Mouse (Mus musculus) hindbrain, embryonic 14.5 days (tissue): ENCODE measurements at regions not wholly inside any gene's neighbourhood (a gene's known extent, or its start where the extent isn't known, plus 50 kb on each side); places are given as distances from the start of the nearest gene placed in this dataset.

ENCODE experiments used
- ATAC-seq: fragments of 200-750 bp; cut with Nextera tagmentation; 2 replicates; pipeline ENCODE4 v1.8.0; 2017; ENCODE audit warnings: moderate number of reproducible peaks, mild to moderate bottlenecking, moderate TSS enrichment, moderate library complexity; ENCODE audit not compliant: low FRiP score
- DNase-seq: peaks from one replicate; pipeline ENCODE4 v3.0.0-alpha.2; 2015; ENCODE audit warnings: low spot score
- H3K27ac ChIP-seq: fragments of 300-500 bp; sonication (generic); 2 replicates; pipeline ENCODE4 v1.5.1; 2014; ENCODE audit warnings: mild to moderate bottlenecking, moderate library complexity
- H3K27me3 ChIP-seq: fragments of 300-500 bp; sonication (generic); 2 replicates; pipeline ENCODE4 v1.6.1; 2014; ENCODE audit warnings: mild to moderate bottlenecking, low read length, mixed read lengths; ENCODE audit not compliant: control insufficient read depth, insufficient read depth
- H3K36me3 ChIP-seq: fragments of 300-500 bp; sonication (generic); replicated peaks from 2 replicates; pipeline ENCODE4 v1.6.1; 2014; ENCODE audit not compliant: control insufficient read depth, insufficient read depth
- H3K4me1 ChIP-seq: fragments of 300-500 bp; sonication (generic); replicated peaks from 2 replicates; pipeline ENCODE4 v1.6.1; 2014; ENCODE audit warnings: antibody characterized with exemption, low read length, mixed read lengths; ENCODE audit not compliant: control insufficient read depth, insufficient read depth
- H3K4me2 ChIP-seq: fragments of 300-500 bp; sonication (generic); replicated peaks from 2 replicates; pipeline ENCODE4 v1.6.1; 2014; ENCODE audit warnings: mild to moderate bottlenecking, moderate library complexity
- H3K4me3 ChIP-seq: fragments of 300-500 bp; sonication (generic); replicated peaks from 2 replicates; pipeline ENCODE4 v1.5.1; 2014; ENCODE audit warnings: mild to moderate bottlenecking, low read length
- H3K9ac ChIP-seq: fragments of 300-500 bp; sonication (generic); 2 replicates; pipeline ENCODE4 v1.6.1; 2014
- H3K9me3 ChIP-seq: fragments of 300-500 bp; sonication (generic); 2 replicates; pipeline ENCODE4 v1.6.1; 2016; ENCODE audit warnings: low read length; ENCODE audit not compliant: control insufficient read depth
- WGBS: fragments of 180-500 bp; shearing (Covaris S2); extraction: QIAGEN DNeasy Blood & Tissue Kit; methylation state at CpG from one replicate; pipeline ENCODE4 v1.1.7; 2014; 5-methylcytosine and 5-hydroxymethylcytosine counted together

DNA sequence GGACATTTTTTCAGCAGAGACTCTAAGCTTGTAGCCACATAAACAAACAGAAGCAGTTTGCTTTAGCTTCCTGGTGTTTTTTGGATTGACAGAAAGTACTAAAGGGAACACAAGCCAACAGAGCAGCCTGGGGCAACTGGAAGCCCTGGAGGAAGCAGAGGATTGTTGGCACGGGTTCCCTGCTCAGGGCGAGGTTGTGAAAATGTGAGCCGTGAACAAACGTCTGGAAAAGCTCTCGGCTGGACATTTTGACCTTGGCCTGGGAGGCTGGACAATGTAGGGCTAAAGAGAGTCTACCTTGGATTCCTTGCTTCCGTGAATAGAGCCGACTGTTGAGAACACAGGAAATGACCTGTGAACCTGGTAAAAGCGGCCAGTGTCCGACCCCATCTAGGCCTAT, 169.8 kb upstream of the Rasgrp1 start:
- ATAC-seq (no peak), DNase-seq (no peak)
- Histone ChIP-seq H3K36me3 (no peaks in the 10 kb centered on the region), H3K27ac (no peak overlapping the region), H3K4me2 (no peak overlapping the region), H3K4me3 (no peak overlapping the region), H3K9me3 (no peaks in the 10 kb centered on the region), H3K27me3 (no peaks in the 10 kb centered on the region), H3K4me1 (no peaks in the 10 kb centered on the region), H3K9ac (no peak overlapping the region)
- 70% methylated on average over 9 of the region's 9 CpGs for WGBS

DNA sequence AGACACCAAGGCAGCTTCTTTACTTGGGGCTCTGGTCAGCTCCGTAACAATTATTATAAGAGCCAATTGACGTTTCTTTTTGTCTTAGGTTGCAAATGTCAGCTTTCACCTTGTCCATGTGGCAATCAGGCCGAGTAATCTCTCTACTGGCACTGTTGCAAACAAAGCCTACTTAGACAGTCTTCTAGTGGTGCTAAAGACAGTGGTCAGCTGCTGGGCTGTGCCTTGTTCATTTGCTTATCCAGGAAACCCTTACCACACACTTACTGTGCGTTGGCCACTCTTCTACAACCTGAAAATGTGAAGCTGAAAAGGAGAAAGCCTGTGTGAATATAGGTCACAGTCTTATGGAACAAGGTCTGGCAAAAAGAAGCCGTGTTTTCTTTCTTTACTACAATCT, 181.6 kb upstream of the Rasgrp1 start:
- 86% methylated on average over 5 of the region's 5 CpGs for WGBS
- DNase-seq = no peak

DNA sequence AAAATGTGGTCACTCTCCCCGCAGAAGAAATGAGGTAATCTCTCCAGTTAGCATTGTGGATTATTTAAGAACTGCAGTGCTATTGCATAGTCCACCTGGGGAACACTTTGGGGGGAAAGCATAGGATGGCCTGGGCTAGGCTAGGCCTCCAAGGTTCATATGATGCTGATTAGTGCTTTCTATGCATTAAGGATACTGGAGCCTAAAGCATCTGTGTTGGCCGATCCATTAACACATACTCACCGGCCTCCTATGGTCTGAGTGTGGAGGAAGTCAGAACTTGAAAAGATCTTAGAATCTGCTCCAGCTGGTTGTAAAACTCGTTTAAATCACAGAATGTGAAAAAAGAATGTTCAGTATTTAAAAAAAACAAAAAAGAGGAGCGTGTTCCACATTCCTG, 196.1 kb upstream of the Rasgrp1 start:
- no peaks in the 10 kb centered on the region for H3K36me3 ChIP-seq
- no peak for ATAC-seq
- H3K9me3 ChIP-seq = no peaks in the 10 kb centered on the region
- DNase-seq = no peak
- H3K4me3 ChIP-seq = no peak overlapping the region
- no peak overlapping the region for H3K9ac ChIP-seq
- H3K27me3 ChIP-seq = no peaks in the 10 kb centered on the region
- no peak overlapping the region for H3K27ac ChIP-seq
- no peaks in the 10 kb centered on the region for H3K4me1 ChIP-seq
- H3K4me2 ChIP-seq = no peak overlapping the region
- WGBS = 74% methylated on average over 5 of the region's 5 CpGs

More for the DNA sequence above, 181.6 kb upstream of the Rasgrp1 start:
- H3K4me1 ChIP-seq = no peaks in the 10 kb centered on the region
- no peak overlapping the region for H3K9ac ChIP-seq
- no peaks in the 10 kb centered on the region for H3K9me3 ChIP-seq
- H3K4me3 ChIP-seq = no peak overlapping the region
- no peak overlapping the region for H3K27ac ChIP-seq
- H3K36me3 ChIP-seq = no peaks in the 10 kb centered on the region
- H3K27me3 ChIP-seq = no peaks in the 10 kb centered on the region
- no peak for ATAC-seq
- no peak overlapping the region for H3K4me2 ChIP-seq

DNA sequence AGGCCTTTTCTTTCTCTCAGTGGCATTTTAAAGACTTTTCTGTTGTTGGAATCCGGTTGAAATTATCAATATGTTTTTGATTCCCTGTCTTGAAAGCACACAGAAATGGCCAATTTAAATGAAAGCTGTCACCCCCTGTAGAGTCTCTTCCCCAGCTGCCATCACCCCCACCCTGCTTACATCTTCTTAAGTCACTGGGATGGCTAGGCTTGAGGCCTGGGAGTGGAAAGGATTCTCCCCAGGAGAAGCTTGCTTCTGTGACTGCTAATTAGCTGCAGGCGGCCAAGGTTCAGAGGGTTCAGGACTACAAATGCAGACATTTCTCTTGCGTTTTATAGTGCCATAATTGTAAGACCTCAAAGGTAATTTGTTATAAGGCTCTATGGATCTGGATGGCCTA, 196.5 kb upstream of the Rasgrp1 start:
- Histone ChIP-seq H3K9me3 (no peaks in the 10 kb centered on the region), H3K27ac (no peak overlapping the region), H3K36me3 (no peaks in the 10 kb centered on the region), H3K4me1 (no peaks in the 10 kb centered on the region), H3K4me3 (no peak overlapping the region), H3K27me3 (no peaks in the 10 kb centered on the region), H3K9ac (no peak overlapping the region), H3K4me2 (no peak overlapping the region)
- no peak for ATAC-seq
- no peak for DNase-seq
- WGBS = 56% methylated on average over 3 of the region's 3 CpGs

DNA sequence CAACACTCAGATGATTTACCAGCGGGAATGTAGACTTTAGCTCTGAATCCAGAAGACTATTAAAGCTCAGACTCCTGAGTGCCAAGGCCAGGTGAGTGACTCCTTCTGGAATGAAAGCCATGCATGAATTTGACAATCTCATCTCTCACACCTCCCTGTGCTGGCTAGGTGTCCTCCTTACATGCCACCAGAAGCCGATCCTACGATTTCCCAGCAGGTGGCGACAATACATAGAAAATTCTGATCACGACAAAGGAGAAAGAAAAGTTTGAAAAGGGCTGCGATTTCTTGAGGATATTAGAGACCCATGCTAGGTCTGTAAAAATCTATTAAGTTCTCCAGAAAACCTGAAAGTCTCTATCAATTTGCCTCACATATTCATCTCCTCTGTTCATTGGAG, 198.7 kb upstream of the Rasgrp1 start:
- H3K36me3 ChIP-seq = no peaks in the 10 kb centered on the region
- DNase-seq (peak; percentile 87), ATAC-seq (no peak)
- no peak overlapping the region for H3K4me2 ChIP-seq
- no peaks in the 10 kb centered on the region for H3K27me3 ChIP-seq
- no peak overlapping the region for H3K9ac ChIP-seq
- no peaks in the 10 kb centered on the region for H3K4me1 ChIP-seq
- 18% methylated on average over 6 of the region's 6 CpGs for WGBS
- no peak overlapping the region for H3K4me3 ChIP-seq
- no peaks in the 10 kb centered on the region for H3K9me3 ChIP-seq
- no peak overlapping the region for H3K27ac ChIP-seq

DNA sequence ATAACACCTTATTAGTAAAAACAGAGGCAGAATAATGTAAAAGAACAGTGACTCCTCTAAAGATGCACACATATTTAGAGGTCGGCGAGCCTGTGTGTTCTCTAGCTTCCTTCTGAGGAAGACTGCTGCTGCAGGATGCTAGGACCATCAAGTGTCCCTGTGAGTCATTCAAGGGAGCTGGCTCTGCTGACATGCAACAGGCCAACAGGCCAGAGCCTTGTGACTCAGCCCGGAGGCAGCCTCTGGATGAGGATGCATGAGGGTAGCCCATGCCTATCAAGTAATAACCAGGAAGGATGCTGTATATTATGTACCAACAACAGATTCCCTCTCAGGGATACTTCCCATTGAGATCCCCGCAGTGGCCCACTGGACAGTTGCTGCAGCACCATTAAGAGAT, 199.5 kb upstream of the Rasgrp1 start:
- Histone ChIP-seq H3K27me3 (no peaks in the 10 kb centered on the region), H3K9ac (no peak overlapping the region), H3K4me2 (no peak overlapping the region), H3K36me3 (no peaks in the 10 kb centered on the region), H3K27ac (no peak overlapping the region), H3K4me3 (no peak overlapping the region), H3K4me1 (no peaks in the 10 kb centered on the region), H3K9me3 (no peaks in the 10 kb centered on the region)
- DNase-seq (no peak), ATAC-seq (no peak)
- 94% methylated on average over 4 of the region's 4 CpGs for WGBS

DNA sequence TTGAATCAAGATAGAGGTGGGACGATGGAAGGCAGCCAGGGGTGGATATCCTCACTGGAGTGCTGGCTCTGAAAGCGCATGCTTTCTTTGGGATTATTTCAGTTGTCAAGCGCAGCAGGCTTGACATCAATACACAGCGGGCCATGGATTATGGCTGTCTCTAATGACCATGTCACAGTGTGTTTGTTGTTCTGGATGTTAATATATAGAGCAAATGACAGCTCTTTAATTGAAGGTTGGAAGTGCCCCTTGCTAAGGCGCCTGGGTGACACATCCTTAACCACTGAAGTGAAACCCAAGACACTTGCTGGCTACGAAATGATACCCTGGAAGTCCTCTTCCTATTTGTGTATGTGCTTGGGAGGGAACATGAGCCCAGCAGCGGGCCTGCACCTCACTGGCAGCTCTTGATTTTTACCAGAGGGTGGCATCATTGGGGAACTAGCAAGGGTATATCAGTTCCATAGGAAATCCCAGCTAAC, 200.5 kb upstream of the Rasgrp1 start:
- Histone ChIP-seq H3K9ac (no peak overlapping the region), H3K27ac (no peak overlapping the region), H3K4me1 (no peaks in the 10 kb centered on the region), H3K9me3 (no peaks in the 10 kb centered on the region), H3K27me3 (no peaks in the 10 kb centered on the region), H3K4me3 (no peak overlapping the region), H3K4me2 (no peak overlapping the region), H3K36me3 (no peaks in the 10 kb centered on the region)
- ATAC-seq (no peak), DNase-seq (no peak)
- 50% methylated on average over 7 of the region's 7 CpGs for WGBS

DNA sequence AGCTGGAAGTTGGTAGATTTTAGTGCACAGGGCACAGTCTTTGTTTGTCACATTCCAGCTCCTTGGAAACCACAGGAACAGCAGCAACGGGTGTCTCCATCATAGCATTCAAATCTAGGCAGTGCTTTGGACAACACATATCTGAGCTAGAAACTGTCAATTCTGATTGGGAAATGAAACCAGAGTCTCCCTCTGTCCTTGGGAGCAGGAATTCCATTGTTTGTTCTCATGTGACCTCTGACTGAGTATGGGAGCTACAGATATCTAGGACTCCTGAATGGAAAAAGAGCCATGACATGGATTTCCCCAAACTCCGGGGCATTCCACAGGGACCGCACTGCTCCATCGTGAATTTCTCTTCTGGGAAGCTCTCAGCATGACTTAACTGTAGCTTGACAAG, 205.5 kb upstream of the Rasgrp1 start:
- WGBS = 62% methylated on average over 4 of the region's 4 CpGs
- Histone ChIP-seq H3K4me2 (no peak overlapping the region), H3K9ac (no peak overlapping the region), H3K27me3 (no peaks in the 10 kb centered on the region), H3K9me3 (no peaks in the 10 kb centered on the region), H3K36me3 (no peaks in the 10 kb centered on the region), H3K4me3 (no peak overlapping the region), H3K4me1 (no peaks in the 10 kb centered on the region), H3K27ac (no peak overlapping the region)
- ATAC-seq (no peak), DNase-seq (no peak)

DNA sequence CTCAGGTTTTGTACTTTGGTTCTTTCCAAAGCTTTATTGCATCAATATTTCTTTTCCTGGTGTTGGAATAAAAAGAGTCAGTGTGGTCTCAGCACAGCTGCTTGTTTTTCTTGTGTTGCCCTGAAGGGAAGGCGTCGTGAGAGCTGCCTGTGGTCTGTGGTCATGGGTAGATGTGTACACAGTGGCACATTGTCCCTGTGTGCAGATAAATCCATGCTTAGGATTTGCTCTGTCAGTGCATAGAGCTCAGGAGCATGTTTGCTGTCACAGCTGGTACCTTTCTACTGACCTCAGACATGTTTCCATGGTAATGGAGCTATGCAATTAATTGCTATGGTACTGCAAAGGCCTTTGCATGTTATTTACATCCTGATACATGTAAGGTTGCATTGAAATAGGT, 213.5 kb upstream of the Rasgrp1 start:
- WGBS = 52% methylated on average over 2 of the region's 2 CpGs
- Histone ChIP-seq H3K36me3 (no peaks in the 10 kb centered on the region), H3K27me3 (no peaks in the 10 kb centered on the region), H3K9ac (no peak overlapping the region), H3K4me1 (no peaks in the 10 kb centered on the region), H3K9me3 (no peaks in the 10 kb centered on the region), H3K4me3 (no peak overlapping the region), H3K27ac (no peak overlapping the region), H3K4me2 (no peak overlapping the region)
- DNase-seq = no peak
- no peak for ATAC-seq

DNA sequence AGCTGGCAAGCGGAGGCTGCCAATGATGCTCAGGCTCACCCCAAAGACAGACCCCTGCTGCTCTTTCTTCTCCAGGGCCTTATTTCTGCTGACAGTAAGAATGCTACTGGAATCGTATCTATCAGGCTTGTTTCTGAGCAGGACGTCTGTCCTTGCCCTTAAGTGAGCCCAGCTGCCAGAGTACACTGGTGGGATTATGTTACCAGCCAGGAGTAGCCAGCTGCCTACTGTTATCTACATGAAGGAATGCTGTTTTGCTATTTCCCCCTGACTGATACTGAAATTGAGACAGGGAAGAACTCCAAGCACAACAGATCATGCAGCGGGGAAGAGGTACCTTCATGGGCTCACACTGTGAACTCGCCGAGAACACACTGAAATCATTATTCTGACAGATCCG, 228.2 kb upstream of the Rasgrp1 start:
- ATAC-seq = no peak
- H3K4me2 ChIP-seq = no peak overlapping the region
- 80% methylated on average over 7 of the region's 7 CpGs for WGBS

More for the DNA sequence above, 228.2 kb upstream of the Rasgrp1 start:
- Histone ChIP-seq H3K4me1 (no peaks in the 10 kb centered on the region), H3K4me3 (no peak overlapping the region), H3K36me3 (no peaks in the 10 kb centered on the region), H3K9ac (no peak overlapping the region), H3K9me3 (no peaks in the 10 kb centered on the region), H3K27me3 (no peaks in the 10 kb centered on the region), H3K27ac (no peak overlapping the region)
- DNase-seq = no peak
